Mouse (Mus musculus): ENCODE results near the gene Fam25c. TPM values are rescaled to one million over a fixed set of nuclear protein-coding genes. Genes with fewer than 3 reads are reported as not detected.
"Not testable (repeated sequence)": the region's sequence is repeated elsewhere in the genome, so short reads cannot be mapped to it uniquely, and the experiment has no call there.

Fam25c gene
- polyA plus RNA-seq, 1 experiment from 2014 or later, result not detected

- WGBS, result 83% methylated on average over 13 of the region's 13 CpGs
- Histone ChIP-seq H3K27ac (peak within 1 kb of the TSS; percentile 71), H3K27me3 (ENCODE audit: insufficient read depth, poor library complexity, severe bottlenecking) (no peaks in the 10 kb centered on the region), H3K36me3 (no peaks in the 10 kb centered on the region), H3K9me3 (no peaks in the 10 kb centered on the region), H3K4me1 (replicated peaks) (peaks cover 50% of the 10 kb centered on the region), H3K4me3 (peak within 1 kb of the TSS; percentile 28)
- no peak for DNase-seq (ENCODE audit: low spot score)
Observed at GRCm38 (mm10) chr14:34375415-34375904, 20.2 kb upstream of the Fam25c start, which contains the start of gene Mmrn2. TSS of gene Mmrn2 (plus strand) at chr14:34375465.

- Histone ChIP-seq H3K27ac (peak within 1 kb of the TSS; percentile 71), H3K36me3 (no peaks in the 10 kb centered on the region), H3K9me3 (no peaks in the 10 kb centered on the region), H3K4me1 (replicated peaks) (peaks cover 50% of the 10 kb centered on the region), H3K27me3 (ENCODE audit: insufficient read depth, poor library complexity, severe bottlenecking) (no peaks in the 10 kb centered on the region), H3K4me3 (peak within 1 kb of the TSS; percentile 28; the same call in 1 of the 2 replicates)
- DNase-seq (ENCODE audit: low spot score), result no peak
- WGBS, result 67% methylated on average over 10 of the region's 10 CpGs
Observed at GRCm38 (mm10) chr14:34374577-34374976, 19.3 kb upstream of the Fam25c start, which contains the start of gene Sncg. TSS of gene Sncg (minus strand) at chr14:34374789.

- Histone ChIP-seq H3K27ac (peak overlapping the region; percentile 71), H3K36me3 (no peaks in the 10 kb centered on the region), H3K4me3 (0 out of 2 replicates have a peak overlapping the region, but pooled peaks have one; percentile 12), H3K4me1 (replicated peaks) (peaks cover 42% of the 10 kb centered on the region), H3K9me3 (no peaks in the 10 kb centered on the region), H3K27me3 (ENCODE audit: insufficient read depth, poor library complexity, severe bottlenecking) (no peaks in the 10 kb centered on the region)
- no peak for DNase-seq (ENCODE audit: low spot score)
- WGBS, result 75% methylated on average over 6 of the region's 6 CpGs
Observed at GRCm38 (mm10) chr14:34373581-34373980, 18.3 kb upstream of the Fam25c start.

- Histone ChIP-seq H3K9me3 (no peaks in the 10 kb centered on the region), H3K27ac (no peak overlapping the region), H3K4me1 (replicated peaks) (peaks cover 36% of the 10 kb centered on the region), H3K27me3 (ENCODE audit: insufficient read depth, poor library complexity, severe bottlenecking) (no peaks in the 10 kb centered on the region), H3K36me3 (no peaks in the 10 kb centered on the region), H3K4me3 (no peak overlapping the region)
- 85% methylated on average over 6 of the region's 6 CpGs for WGBS
- DNase-seq (ENCODE audit: low spot score), result peak; percentile 45
Observed at GRCm38 (mm10) chr14:34372646-34373045, 17.4 kb upstream of the Fam25c start.

- Histone ChIP-seq H3K4me1 (replicated peaks) (peaks cover 28% of the 10 kb centered on the region), H3K27me3 (ENCODE audit: insufficient read depth, poor library complexity, severe bottlenecking) (no peaks in the 10 kb centered on the region), H3K4me3 (no peak overlapping the region), H3K9me3 (no peaks in the 10 kb centered on the region), H3K36me3 (no peaks in the 10 kb centered on the region), H3K27ac (no peak overlapping the region)
- 74% methylated on average over 2 of the region's 2 CpGs for WGBS
- DNase-seq (ENCODE audit: low spot score), result no peak
Observed at GRCm38 (mm10) chr14:34371763-34372162, 16.5 kb upstream of the Fam25c start.

- H3K36me3 ChIP-seq, result no peaks in the 10 kb centered on the region
- DNase-seq (ENCODE audit: low spot score), result no peak
- H3K4me3 ChIP-seq, result no peak overlapping the region
- H3K9me3 ChIP-seq, result no peaks in the 10 kb centered on the region
- H3K27ac ChIP-seq, result no peak overlapping the region
- H3K4me1 ChIP-seq (replicated peaks), result peaks cover 23% of the 10 kb centered on the region
- H3K27me3 ChIP-seq (ENCODE audit: insufficient read depth, poor library complexity, severe bottlenecking), result no peaks in the 10 kb centered on the region
- 85% methylated on average over 3 of the region's 3 CpGs for WGBS
Observed at GRCm38 (mm10) chr14:34370921-34371320, 15.7 kb upstream of the Fam25c start.

GRCm38 (mm10) chr14:34370203-34370602 lies 15.0 kb upstream of the Fam25c start:
- no peaks in the 10 kb centered on the region for H3K27me3 ChIP-seq (ENCODE audit: insufficient read depth, poor library complexity, severe bottlenecking)
- H3K4me1 ChIP-seq (replicated peaks), result peaks cover 16% of the 10 kb centered on the region
- H3K4me3 ChIP-seq, result no peak overlapping the region
- WGBS, result 66% methylated on average over 3 of the region's 3 CpGs
- no peak overlapping the region for H3K27ac ChIP-seq
- no peak for DNase-seq (ENCODE audit: low spot score)
- H3K9me3 ChIP-seq, result no peaks in the 10 kb centered on the region
- no peaks in the 10 kb centered on the region for H3K36me3 ChIP-seq

GRCm38 (mm10) chr14:34365147-34365507 lies 9.9 kb upstream of the Fam25c start:
- H3K27ac ChIP-seq, result no peak overlapping the region
- H3K27me3 ChIP-seq (ENCODE audit: insufficient read depth, poor library complexity, severe bottlenecking), result peaks cover 16% of the 10 kb centered on the region
- WGBS, result 95% methylated on average over 2 of the region's 2 CpGs
- H3K4me3 ChIP-seq, result no peak overlapping the region
- no peaks in the 10 kb centered on the region for H3K9me3 ChIP-seq
- no peak for DNase-seq (ENCODE audit: low spot score)
- no peaks in the 10 kb centered on the region for H3K36me3 ChIP-seq
- peaks cover 12% of the 10 kb centered on the region for H3K4me1 ChIP-seq (replicated peaks)

- not testable (repeated sequence) for H3K36me3 ChIP-seq; H3K9me3 ChIP-seq; DNase-seq (ENCODE audit: low spot score)
- Histone ChIP-seq H3K4me3 (peak overlapping the region; percentile 52), H3K4me1 (replicated peaks) (peaks cover 12% of the 10 kb centered on the region), H3K27ac (peak overlapping the region; percentile 79), H3K27me3 (ENCODE audit: insufficient read depth, poor library complexity, severe bottlenecking) (peaks cover 16% of the 10 kb centered on the region)
- WGBS, result 78% methylated on average over 15 of the region's 15 CpGs
Observed at GRCm38 (mm10) chr14:34364254-34365146, 9.3 kb upstream of the Fam25c start.

- H3K27ac ChIP-seq, result peak overlapping the region; percentile 79
- H3K4me1 ChIP-seq (replicated peaks), result peaks cover 12% of the 10 kb centered on the region
Observed at GRCm38 (mm10) chr14:34363490-34364253, 8.4 kb upstream of the Fam25c start.

GRCm38 (mm10) chr14:34362726-34363445 lies 7.7 kb upstream of the Fam25c start:
- Histone ChIP-seq H3K9me3 (no peaks in the 10 kb centered on the region), H3K27me3 (ENCODE audit: insufficient read depth, poor library complexity, severe bottlenecking) (peaks cover 16% of the 10 kb centered on the region), H3K4me1 (replicated peaks) (peaks cover 12% of the 10 kb centered on the region), H3K36me3 (no peaks in the 10 kb centered on the region), H3K27ac (peak overlapping the region; percentile 79; the same call in 1 of the 2 replicates), H3K4me3 (peak overlapping the region; percentile 52)
- DNase-seq (ENCODE audit: low spot score), result peak; percentile 63
- WGBS, result 27% methylated on average over 18 of the region's 18 CpGs

More at GRCm38 (mm10) chr14:34363490-34364253, 8.4 kb upstream of the Fam25c start:
- peak overlapping the region; percentile 52 for H3K4me3 ChIP-seq
- no peaks in the 10 kb centered on the region for H3K36me3 ChIP-seq
- H3K27me3 ChIP-seq (ENCODE audit: insufficient read depth, poor library complexity, severe bottlenecking), result peaks cover 16% of the 10 kb centered on the region
- peak; percentile 67 for DNase-seq (ENCODE audit: low spot score)
- 3% methylated on average over 32 of the region's 32 CpGs for WGBS
- H3K9me3 ChIP-seq, result no peaks in the 10 kb centered on the region

- WGBS, result 81% methylated on average over 4 of the region's 4 CpGs
- Histone ChIP-seq H3K36me3 (no peaks in the 10 kb centered on the region), H3K9me3 (no peaks in the 10 kb centered on the region), H3K4me3 (no peak overlapping the region), H3K27ac (no peak overlapping the region), H3K4me1 (replicated peaks) (peaks cover 12% of the 10 kb centered on the region), H3K27me3 (ENCODE audit: insufficient read depth, poor library complexity, severe bottlenecking) (peaks cover 16% of the 10 kb centered on the region)
- DNase-seq (ENCODE audit: low spot score), result no peak
Observed at GRCm38 (mm10) chr14:34362135-34362534, 6.9 kb upstream of the Fam25c start.
